Mouse (Mus musculus): ENCODE results near the gene Lep.

GRCm38 (mm10) chr6:29117417-29118104 lies 57.5 kb downstream of the Lep start:
- TF ChIP-seq POLR2A (IDR thresholded peaks at IDR 0.05; ENCODE audit: low read depth, low read length) (no peak), CTCF (conservative IDR thresholded peaks at IDR 0.05; ENCODE audit: insufficient read depth, insufficient read length, low read depth, low read length) (no peak)
